Mouse (Mus musculus): ENCODE results near the gene Lrriq1.

- TF ChIP-seq CTCF (IDR thresholded peaks at IDR 0.05; ENCODE audit: borderline replicate concordance, insufficient read depth, low read depth, low read length) (no peak), POLR2A (IDR thresholded peaks at IDR 0.05; ENCODE audit: borderline replicate concordance, insufficient read depth, low read length) (no peak)
Measured at GRCm38 (mm10) chr10:103142526-103142925, 93.6 kb downstream of the Lrriq1 start.
